Mouse (Mus musculus): ENCODE data around the gene 2610507B11Rik.

The 2610507B11Rik gene

DNA sequence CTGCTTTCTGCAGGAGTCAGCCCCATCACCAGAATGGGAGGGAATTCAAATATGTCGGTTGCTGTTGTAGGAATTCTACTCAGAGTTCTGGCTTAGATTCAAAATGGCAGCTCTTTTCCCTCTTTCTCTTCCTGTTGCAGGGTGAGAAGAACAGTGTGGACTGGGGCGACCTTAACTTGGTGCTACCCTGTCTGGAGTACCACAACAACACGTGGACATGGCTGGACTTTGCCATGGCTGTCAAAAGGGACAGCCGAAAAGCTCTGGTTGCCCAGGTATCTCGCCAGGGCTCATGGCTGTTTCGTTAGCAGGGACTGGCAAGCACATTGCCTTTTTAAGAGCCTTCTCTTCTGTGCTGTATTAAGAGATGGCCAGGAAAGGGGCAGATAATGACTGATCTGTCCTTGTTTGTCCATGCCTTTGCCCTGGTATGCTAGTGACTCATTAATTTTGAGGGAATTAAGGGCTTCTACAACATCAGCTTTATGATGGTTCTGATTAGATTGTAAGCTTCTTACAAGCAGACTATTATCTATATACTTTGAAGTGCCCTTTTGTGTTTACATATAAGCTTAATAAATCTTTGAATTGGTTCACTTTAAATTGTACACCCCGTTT, 27.7 kb downstream of the 2610507B11Rik start:
- no peak for DNase-seq (ENCODE audit: low spot score)

GRCm38 (mm10) chr11:78290654-78291053, 29.1 kb downstream of the 2610507B11Rik start, which contains the start of gene BC030499:
Gene BC030499, plus strand, starts transcription at chr11:78290841.
- no peak for DNase-seq (ENCODE audit: low spot score)

- DNase-seq (ENCODE audit: low spot score): no peak
These were observed 33.0 kb downstream of the 2610507B11Rik start for GRCm38 (mm10) chr11:78294585-78294984.

GRCm38 (mm10) chr11:78300917-78301316, 39.4 kb downstream of the 2610507B11Rik start:
- peak; percentile 12 for DNase-seq (ENCODE audit: low spot score)

DNA sequence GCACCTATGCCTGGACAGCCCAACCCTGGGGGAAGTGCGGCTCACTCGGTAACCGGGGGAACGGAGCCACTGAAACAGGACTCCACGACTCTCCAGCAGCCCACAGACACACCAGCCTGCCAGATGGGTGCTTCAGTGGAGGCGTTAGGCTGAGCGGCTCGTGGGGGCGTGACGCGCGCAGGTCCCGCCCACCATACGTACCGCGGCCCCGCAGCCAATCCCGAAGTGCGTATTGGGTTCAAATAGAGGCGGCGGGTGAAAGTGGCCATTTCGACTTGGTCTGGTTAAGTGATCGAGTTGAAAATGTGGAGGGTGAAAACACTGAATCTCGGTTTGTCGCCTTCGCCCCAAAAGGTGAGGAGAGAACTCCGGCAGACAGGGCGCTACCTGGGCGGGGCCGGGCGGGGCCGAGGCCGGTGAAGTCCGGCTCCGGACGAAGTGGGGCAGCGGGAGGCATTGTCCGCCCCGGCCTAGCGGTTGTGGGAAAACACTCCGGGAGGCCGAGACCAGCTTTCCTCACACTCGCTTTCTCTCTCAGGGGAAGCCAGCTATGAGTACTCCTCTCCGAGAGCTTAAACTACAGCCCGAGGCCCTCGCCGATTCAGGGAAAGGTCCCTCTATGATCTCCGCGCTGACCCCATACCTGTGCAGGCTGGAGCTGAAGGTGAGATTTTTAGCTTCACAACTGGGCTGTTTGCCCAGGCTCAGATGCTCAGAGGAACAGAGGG, 40.0 kb downstream of the 2610507B11Rik start, which contains the start of gene Spag5:
TSS of gene Spag5 (plus strand) at position 173 of the 728 bp plus-strand sequence.
- peak; percentile 96 for DNase-seq (ENCODE audit: low spot score)

DNA sequence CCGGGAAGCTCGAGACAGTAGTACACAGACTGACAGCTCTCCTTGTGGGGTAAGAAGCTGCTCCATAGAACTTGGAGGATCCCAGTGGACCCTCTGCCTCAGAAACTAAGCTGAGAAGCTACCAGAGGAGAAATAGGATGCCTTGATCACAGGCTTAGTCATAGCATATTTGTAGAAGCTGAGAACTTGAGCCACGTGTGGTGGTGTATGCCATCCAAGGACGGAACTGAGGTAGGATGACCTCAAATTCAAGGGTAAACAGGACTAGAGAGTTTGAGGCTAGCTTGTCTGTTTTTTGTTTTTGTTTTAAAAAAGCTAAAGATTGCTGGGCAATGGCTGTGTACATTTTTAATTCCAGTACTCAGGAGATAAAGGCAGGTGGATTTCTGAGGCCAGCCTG, 43.7 kb downstream of the 2610507B11Rik start:
- DNase-seq (ENCODE audit: low spot score): no peak

DNA sequence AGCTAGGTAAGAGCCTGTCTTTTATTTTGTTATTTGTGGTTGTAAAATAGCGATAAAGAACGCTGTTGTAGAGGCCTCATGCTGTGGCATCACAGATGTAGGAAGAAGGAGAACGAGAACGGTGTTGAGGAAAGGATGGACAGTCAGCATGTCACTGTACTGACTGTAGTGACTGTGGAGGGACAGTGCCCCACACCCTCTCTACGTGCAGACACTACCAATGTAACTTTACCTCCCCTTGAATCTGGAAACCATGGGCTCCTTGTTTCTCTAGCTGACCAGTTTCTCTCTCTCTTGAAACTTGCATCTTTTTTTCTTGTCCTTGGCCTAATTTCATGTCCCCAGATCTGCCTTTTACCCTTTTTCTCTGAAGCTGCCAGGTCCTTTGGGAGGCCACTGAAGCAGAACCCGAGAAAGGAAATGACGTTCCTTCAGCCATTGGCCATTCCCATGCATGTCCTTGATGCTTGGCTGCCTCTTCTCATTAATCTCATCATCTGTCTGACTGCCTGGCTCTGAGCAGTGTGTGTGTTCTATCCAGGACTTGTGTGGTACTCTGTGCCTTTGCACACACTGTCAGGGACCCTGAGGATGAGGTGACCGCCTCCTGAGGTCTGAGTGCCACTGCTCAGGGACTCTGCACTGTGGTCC, 49.4 kb downstream of the 2610507B11Rik start:
- peak; percentile 32 for DNase-seq (ENCODE audit: low spot score)

DNA sequence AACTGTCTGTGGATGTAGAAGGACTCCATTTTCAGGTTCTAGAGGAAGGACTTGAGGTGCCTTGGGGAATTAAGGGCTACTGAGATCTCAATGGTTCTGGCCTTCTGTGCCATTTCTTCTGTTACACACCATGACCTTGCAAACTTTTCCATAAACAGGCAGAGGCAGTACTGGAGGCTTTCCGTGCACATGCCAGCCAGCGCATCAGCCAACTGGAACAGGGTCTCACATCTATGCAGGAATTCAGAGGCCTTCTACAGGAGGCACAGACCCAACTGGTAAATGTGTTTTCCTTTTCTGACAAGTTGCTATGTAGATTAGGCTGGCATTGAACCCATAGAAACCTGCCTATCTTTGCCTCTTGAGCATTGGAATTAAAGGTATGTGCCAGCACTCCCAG, 52.1 kb downstream of the 2610507B11Rik start:
- DNase-seq (ENCODE audit: low spot score): no peak

- DNase-seq (ENCODE audit: low spot score): no peak
These were observed 56.9 kb downstream of the 2610507B11Rik start for GRCm38 (mm10) chr11:78318411-78318810.

GRCm38 (mm10) chr11:78322076-78322831, 60.7 kb downstream of the 2610507B11Rik start:
- no peak for DNase-seq (ENCODE audit: low spot score)

DNA sequence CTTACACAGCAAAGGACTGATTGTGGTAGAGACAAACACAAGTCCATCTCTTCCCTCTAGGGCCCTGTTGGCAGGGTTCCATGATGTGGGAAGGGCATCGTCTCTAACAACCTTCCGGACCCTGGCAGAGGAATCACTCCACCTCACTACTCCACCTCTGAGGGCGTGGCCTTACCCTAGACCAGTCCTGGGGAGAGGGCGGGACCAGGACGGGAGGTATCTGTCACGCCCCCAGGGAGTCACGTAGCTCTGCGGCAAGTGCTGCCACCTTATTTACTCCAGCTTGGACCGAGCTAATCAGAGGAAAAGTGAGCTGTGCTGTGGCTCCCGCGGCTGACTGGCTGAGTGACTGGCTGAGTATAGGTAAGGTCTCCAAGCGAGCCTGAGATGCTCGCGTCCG, 61.3 kb downstream of the 2610507B11Rik start, which contains the start of gene Aldoc:
TSS of gene Aldoc (plus strand) at position 109 of the 400 bp plus-strand sequence.
- peak; percentile 51 for DNase-seq (ENCODE audit: low spot score)

DNA sequence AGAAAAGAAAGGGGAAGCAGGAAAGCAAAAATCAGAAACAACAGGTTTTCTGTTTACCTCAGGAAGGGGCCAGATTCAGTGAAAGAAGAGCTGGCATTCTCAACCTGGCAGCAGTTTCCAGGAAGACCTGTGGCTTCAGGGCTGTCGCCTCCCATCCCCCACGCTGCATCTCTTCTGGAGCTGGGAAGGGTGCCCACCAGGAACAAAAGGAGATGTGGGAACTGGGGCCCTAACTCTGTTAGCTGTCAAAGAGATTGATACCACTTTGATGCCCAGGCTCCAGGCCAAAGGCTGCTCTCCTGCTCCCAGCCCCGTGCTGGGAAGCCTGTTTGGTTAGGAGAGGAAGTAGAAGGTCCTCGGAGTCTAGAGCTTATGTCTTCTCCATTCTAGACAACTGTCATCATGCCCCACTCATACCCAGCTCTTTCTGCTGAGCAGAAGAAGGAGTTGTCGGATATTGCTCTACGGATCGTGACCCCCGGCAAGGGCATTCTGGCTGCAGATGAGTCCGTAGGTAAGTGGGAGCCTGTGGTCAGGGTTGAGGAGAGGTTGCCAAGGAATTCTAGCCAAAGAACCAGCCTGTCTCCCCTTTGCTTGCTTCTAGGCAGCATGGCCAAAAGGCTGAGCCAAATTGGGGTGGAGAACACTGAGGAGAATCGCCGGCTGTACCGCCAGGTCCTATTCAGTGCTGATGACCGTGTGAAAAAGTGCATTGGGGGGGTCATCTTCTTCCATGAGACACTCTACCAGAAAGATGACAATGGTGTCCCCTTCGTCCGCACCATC, 62.6 kb downstream of the 2610507B11Rik start:
- no peak for DNase-seq (ENCODE audit: low spot score)

- DNase-seq (ENCODE audit: low spot score): no peak
These were observed 63.4 kb downstream of the 2610507B11Rik start for GRCm38 (mm10) chr11:78324965-78325364.

DNA sequence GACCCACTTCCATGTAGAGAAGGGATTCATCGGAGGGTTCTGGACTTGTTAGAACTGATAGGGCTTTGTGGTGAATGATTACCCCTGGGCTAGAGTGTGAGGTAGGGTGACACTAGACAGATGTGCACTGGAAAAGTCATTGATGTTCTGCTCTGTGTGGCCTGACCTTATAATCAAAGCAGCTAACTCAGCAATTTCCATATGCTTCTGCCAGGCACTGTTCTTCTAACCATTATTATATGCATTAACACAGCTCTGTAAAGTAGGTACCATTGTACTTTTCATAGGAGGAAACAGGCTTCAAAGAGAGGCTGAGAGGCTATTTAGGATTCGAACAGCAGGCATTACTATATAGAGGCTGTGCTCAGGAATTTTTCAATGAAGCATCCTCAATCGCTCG, 65.7 kb downstream of the 2610507B11Rik start:
- no peak for DNase-seq (ENCODE audit: low spot score)

- peak; percentile 97 for DNase-seq (ENCODE audit: low spot score)
These were observed 66.3 kb downstream of the 2610507B11Rik start, which contains the start of gene Pigs for GRCm38 (mm10) chr11:78327634-78328511. Gene Pigs, plus strand, starts transcription at chr11:78328415.

- no peak for DNase-seq (ENCODE audit: low spot score)
These were observed 67.0 kb downstream of the 2610507B11Rik start for GRCm38 (mm10) chr11:78328512-78329056.

DNA sequence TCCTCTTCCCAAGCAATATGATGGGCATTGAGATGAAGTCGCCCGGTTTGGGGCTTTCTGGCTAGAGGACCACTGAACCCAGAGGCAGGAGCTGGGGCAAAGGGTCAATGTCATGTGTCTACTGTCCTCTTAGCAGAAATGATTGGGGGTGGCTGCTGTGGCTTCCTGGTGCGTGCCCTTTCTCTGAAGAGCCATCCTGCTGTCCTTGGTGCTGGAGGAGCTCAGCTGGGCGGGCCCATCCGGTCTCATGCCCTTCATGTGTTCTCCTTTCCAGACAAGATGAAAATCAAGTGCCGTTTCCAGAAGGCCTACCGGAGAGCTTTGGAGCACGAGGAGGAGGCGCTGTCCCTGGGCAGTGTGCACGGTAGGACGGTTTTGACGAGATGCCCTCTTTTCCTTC, 71.1 kb downstream of the 2610507B11Rik start:
- DNase-seq (ENCODE audit: low spot score): no peak

GRCm38 (mm10) chr11:78333992-78334391, 72.4 kb downstream of the 2610507B11Rik start:
- DNase-seq (ENCODE audit: low spot score): no peak

- no peak for DNase-seq (ENCODE audit: low spot score)
These were observed 75.5 kb downstream of the 2610507B11Rik start for GRCm38 (mm10) chr11:78337040-78337439.

Measured in retina, embryonic 14.5 days (tissue).